Mouse (Mus musculus) activated CD4-positive, CD25-positive, alpha-beta regulatory T cell (primary cell): Measurements from ENCODE around the gene Phospho1. TPM values are rescaled to one million over a fixed set of nuclear protein-coding genes. Genes with fewer than 3 reads are reported as not detected.

Experiments
- polyA plus RNA-seq, 2 experiments: library from polyadenylated mRNA; unstranded; fragments of 100-300 nt; shearing (Covaris generic); gene quantifications; one replicate each; pipeline ENCODE4 v1.2.1; 2017

The Phospho1 gene
- not detected for polyA plus RNA-seq

DNA sequence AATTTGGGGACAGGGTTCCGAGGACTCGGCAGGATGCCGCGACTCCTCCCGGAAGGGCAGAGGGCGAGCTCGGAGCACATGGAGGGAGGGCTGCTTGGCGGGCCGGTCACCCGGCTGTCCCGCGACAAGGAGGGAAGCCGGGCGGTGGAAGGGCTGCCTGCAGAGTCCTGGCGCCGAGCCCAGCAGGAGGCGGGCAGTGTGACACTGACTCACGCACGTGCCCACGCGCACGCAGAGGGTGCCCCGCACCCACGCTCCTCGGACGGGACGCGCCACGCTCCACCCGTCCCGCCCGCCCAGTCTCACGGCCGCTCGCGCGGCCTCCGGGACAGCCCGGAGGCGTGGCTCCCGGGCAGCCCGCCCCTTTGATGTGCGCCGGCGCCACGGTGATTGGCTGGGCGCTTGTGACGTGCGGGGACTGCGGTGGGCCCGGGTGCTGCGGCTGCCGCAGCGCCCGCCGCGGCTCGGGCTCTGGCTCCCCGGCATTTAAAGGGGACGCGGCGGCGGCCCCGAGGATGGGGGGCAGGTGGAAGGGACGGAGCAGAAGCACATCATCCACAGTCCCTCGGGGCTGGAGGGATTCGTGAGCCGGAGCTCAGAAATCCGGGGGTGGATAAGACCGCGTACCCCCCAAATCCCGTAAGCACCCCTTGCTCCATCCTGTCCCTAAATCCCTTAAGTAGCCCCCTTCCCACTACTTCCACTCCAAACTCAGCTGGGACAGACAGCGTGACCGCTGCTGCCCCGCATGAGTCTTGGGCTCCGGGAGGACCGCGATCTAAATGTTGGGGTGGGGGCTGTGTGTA is at the start of gene Phospho1:
Gene Phospho1, plus strand, starts transcription at position 429 of the 806 bp plus-strand sequence.

GRCm38 (mm10) chr11:95837059-95837458 is 12.8 kb downstream of the Phospho1 start, which contains the start of gene Gngt2:
TSS of gene Gngt2 (plus strand) at chr11:95837216.

DNA sequence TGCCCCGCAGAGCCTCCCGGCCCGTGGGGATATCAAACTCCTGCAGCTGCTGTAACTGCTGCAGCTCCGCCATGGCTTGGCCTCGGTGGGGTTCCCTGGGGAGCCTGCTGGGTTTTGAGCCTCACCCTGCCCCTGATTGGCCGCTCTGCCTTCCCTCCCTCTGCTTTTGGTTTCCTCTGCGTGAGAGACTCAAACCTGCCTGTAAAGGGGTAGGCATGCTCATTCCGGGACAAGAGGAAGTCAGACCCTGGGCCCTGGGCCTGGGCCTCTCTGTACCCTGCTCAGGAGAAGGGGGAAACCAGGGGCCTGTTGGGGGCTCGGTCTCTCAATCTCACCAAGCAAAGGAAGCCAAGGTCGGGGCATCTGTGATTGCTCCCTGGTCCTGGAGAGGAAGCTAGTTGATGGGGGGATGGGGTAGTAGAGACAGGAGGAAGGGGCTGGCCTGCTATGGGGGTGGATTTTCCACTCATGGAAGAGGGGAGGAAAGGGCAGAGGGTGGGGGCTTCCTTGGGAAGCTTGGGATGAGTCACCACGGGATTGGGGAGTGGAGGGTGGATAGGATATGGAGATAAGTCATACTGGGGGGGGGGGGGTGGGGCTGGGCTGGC is 17.9 kb downstream of the Phospho1 start, which contains the start of gene Abi3:
Gene Abi3, minus strand, starts transcription at position 403 of the 608 bp plus-strand sequence.

Other genes with a start within 250 kb of the Phospho1 start
- gene Ngfr, start 236.8 kb upstream of the Phospho1 start, polyA plus RNA-seq = not detected
- 10 to 100 TPM; 68.9 to 91.2 TPM for gene Phb, start 157.5 kb upstream of the Phospho1 start, polyA plus RNA-seq
- 10 to 100 TPM; 11.5 to 15.5 TPM for gene Zfp652, start 111.8 kb upstream of the Phospho1 start, polyA plus RNA-seq
- gene B130006D01Rik, start 100.9 kb upstream of the Phospho1 start, polyA plus RNA-seq = 1 to 10 TPM in 1 of 2 experiments, under 1 TPM in 1; 0.89 to 3.8 TPM
- gene Gngt2, start 12.7 kb downstream of the Phospho1 start, polyA plus RNA-seq = 10 to 100 TPM; 42.0 to 50.9 TPM
- 10 to 100 TPM; 52.5 to 78.8 TPM for gene Abi3, start 18.0 kb downstream of the Phospho1 start, polyA plus RNA-seq
- gene B4galnt2, start 90.4 kb downstream of the Phospho1 start, polyA plus RNA-seq = under 1 TPM in 1 of 2 experiments, not detected in 1; 0.23 TPM
- under 1 TPM in 1 of 2 experiments, not detected in 1; 0.45 TPM for gene Igf2bp1, start 181.4 kb downstream of the Phospho1 start, polyA plus RNA-seq
- gene Gip, start 200.0 kb downstream of the Phospho1 start, polyA plus RNA-seq = not detected
- 100 to 1,000 TPM in 1 of 2 experiments, 10 to 100 TPM in 1; 98.0 to 107 TPM for gene Snf8, start 210.4 kb downstream of the Phospho1 start, polyA plus RNA-seq
- 10 to 100 TPM; 38.1 to 46.2 TPM for gene Ube2z, start 240.9 kb downstream of the Phospho1 start, polyA plus RNA-seq